Mouse (Mus musculus): ENCODE data around the gene Ppp3ca.

GRCm38 (mm10) chr3:136793411-136793810 lies 123.5 kb downstream of the Ppp3ca start:
- no peak for TF ChIP-seq CTCF (IDR thresholded peaks at IDR 0.05; ENCODE audit: low read depth)
- TF ChIP-seq EP300 (IDR thresholded peaks at IDR 0.05; ENCODE audit: low read depth), result no peak

All from liver, embryonic 14.5 days (tissue).